Mouse (Mus musculus) layer of hippocampus, adult 11-12 months (tissue): ENCODE data around the gene Ndufaf7.

Experiments
- DNase-seq: peaks from one replicate; pipeline ENCODE4 v3.0.0; 2022; ENCODE audit warnings: low spot score

Ndufaf7 gene

DNA sequence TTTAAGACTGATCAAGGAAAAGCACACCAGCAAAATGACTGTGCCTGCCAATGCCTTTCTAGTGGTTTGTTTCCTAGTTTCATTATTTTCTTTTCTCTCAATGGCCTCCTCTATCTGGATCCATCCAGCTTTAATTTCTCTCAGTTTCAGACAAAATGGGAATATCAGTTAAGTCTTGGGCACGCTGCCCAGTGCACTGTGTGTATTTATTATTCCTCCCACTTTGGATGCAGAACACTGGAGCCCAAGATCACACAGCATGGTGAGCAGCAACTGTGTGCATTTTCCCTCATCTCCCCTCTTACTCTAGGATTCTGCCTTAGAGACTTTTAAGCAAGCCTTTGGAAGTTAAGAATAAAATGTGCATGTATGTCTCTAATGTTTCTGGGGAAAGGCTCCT is 27.5 kb downstream of the Ndufaf7 start:
- DNase-seq = peak; percentile 35

DNA sequence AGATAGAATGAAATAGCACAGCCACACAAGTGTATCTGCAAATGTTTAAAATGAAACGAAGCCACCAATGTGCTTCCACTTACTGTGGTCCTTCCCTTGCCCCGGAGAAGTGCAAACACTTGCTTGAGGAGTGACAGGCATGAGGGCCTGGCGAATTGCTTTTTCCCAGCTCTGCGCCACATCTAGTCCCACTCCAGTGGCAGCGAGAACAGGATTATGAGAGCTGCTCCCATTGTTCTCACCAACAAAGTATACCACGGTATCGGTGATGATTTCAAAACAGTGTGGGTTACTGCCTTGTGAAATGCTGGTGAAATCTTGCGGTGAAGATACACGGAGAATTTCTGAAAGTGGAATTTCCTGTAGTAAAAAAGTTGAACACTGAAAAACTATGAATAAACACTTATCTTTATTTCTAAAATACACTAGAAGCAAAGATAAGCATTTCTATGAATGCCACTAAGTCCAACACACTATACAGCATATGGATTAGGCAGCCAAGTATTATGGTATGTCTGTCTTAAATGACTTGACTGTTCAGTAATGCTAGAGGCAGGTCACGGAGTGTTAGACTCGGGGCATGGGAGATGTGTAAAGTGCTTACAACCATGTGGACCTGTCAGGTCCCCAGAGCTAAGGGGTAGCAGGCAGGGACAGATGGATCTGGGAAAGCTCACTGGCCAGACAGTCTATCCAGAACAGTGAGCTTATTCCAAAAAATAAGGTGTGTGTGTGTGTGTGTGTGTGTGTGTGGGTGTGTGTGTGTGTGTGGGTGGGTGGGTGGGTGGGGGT is 29.4 kb downstream of the Ndufaf7 start:
- no peak for DNase-seq

DNA sequence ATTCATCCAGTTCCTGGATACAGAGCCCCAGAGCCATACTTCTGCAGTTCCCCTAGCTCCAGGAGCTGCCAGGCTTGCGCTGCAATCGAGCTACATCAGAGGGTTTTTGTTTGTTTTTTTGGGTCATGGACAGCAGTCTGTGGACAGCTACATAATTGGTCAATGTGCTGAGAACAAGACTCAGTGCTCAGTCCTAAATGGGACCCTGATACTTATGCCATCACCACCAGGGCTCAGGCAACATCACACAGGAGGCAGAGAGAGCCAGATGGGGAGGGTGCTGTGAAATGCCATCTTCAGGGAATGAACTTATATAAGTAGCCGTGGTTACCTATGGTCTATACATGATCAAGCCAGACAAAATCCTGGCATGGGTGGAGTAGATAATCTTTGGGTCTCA is 31.6 kb downstream of the Ndufaf7 start:
- no peak for DNase-seq

DNA sequence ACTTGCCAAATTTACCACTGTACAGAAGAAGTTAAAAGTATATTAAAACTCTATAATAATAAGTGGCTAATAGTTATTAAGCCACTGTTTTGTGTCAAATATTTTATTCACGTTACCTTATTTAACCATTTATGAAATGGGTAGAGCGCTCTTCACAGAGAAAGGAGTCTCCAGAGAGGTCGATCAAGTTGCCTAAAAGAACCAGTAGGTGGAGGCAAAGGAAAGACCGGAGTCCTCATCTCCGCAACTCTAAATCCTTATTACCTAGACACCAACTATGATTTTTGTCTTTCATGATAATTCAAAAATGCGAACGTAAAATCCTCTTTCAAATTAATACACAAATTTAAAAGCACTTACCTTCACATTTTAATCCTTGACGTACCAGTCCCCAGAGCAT is 46.2 kb downstream of the Ndufaf7 start:
- no peak for DNase-seq

DNA sequence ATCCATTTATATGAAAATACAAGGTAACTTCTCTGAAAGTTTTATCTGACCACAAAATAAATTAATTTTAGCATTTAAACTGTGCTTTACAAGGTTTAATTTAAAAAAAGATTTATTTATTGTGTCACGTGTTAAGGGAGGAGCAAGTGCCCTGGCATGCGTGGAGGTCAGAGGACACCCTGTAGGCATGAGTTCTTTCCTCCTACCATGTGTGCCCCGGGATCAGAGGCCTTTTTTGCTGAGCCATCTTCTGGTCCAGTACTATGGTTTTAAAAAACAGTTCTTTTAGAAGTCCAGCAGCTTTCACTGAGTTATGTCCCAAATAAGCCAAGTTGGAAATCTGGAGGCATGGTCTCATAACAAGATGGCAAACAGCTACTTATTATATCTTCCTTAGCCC is 46.8 kb downstream of the Ndufaf7 start:
- no peak for DNase-seq

DNA sequence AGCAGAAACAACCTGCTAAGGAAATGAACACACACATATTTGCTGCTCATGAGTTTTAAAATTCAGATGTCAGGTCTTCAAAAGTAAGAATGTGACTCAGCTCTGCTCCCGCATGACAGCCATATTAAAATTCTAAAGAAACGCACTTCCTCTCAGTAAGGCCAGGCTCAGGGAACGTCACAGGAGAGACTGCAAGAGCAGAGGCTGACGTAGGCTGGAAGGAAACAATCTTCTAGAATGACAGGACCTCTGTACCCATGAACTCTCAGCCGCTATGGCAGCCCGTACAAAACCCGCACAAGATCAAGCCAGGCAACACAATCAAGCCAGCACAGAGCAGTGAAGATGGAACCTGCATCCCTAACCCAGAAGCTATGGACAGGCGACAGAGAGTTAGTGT is 52.1 kb downstream of the Ndufaf7 start:
- no peak for DNase-seq

DNA sequence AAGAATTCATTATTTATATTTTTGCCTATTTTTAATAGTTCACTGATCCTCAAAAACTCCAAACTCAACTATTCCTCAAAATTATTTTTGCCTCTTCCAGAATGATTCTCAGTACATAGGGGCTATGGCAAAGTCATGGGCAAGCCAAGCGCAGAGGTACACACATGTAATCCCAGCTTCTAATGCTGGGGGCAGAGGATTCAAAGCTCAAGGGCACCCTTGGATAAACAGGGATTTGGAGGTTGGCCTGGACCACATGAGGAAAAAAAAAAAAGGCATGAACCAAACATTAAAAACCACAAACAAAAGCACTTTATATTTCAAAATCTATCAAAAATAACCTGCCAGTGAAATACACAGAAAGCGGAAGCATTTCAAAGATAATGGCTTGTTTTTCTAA is 54.6 kb downstream of the Ndufaf7 start:
- DNase-seq = no peak

DNA sequence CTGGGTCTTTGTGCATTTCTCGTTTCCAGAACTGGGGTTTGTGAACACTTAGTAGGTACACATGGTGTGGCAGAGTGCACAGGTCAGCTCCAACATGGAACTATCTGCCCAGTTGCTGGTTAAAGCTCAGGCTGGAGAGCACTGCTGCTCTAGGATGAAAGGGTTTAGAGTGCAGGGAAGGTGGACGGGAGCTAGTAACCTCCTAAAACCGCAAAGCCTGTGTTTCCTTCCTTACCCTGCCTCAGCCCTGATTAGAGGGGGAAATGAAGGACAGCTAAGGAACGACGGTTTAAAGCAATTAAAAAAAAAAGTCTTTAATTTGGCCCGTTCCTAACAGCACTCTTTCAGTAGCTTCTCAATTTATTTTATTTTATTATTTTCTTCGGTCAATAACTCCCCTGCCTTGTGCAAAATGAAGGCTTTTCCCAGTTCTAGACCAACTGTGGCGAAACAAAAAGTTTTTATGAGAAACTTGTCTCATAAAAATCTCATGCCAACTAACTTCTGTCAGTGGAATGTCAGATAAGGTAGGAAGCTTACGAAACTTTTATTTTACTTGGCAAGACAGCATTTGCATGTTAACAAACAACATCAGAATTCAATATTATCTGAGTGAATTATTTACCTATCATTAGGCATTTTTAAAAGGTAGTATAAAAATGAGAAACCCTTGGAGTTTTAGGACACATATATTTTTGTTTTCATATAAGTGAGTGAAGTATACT is 55.5 kb downstream of the Ndufaf7 start:
- DNase-seq = no peak

DNA sequence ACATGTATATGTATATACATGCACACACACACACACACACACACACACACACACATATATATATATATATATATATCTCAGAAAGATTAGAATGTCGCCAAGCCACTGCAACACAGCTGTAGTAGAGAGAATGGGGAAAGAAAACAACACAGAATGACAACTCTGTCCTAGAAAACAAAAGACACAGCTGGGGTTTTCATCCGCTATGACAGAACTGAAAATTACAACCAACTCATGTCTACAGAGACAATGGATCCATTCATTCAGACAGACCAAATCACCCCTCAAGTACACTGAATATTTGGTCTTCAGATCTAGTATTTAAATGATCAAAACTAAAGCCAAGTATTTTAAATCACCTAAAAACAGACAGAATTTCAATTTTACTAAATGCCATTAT is 56.7 kb downstream of the Ndufaf7 start:
- peak; percentile 14 for DNase-seq

DNA sequence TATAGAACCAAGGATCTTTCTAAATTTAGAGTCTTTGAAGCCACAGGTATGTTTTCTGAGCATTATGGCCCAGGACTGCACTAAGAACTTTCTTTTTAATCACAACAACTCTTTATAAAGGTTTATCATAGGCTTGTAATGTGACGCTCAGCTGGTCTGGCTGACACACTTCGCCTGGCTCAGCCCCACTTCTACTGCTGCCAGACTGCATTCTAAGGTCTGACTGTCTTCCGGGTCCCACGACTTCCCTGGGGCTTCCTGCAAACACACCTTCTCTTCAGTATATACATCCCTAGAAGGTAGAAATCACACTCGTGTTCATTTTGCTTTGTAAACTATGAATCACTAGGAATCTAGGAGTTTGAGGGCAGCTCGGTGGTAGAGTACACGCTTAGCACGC is 57.4 kb downstream of the Ndufaf7 start:
- DNase-seq = no peak

DNA sequence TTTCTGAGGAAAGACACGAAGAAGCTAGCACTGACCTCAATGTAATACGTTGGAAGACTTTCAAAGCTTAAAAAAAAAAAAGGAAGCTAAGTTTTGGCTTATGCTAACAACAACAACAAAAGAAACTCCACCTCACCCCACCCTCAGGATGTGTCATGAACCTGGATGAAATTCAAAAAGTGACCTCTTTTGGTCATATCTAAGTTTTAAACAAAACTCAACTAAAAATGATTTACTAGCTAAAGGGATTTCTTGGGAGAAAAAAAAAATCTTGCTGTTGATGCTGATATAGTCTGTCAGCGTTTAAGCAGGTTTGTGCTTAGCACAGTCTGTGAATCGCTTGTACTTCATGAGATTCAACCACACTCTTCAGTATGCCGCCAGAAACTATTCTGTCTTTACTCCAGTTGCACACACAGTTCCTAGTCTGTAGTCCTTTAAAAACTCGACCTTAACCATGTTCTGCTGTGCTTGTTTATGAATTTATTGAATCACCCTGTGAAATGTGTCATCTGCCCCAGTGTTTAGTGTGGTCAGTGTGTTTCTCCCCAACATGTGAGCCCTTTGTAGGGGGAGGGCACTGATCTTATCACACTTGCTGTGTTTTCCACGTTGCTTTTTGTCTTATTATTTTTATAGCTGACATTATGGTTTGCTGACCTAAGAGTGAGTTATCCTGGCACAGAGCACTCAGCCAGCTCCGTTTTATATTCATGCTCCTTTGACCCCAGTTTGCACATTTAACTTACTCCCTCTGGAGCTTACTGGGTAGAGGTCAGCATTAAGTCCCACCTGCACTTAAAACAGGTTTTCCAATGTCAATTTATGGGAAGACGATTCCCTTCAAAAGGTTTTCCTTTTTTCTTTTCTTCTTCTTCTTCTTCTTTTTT is 58.2 kb downstream of the Ndufaf7 start:
- DNase-seq = no peak
